ENCODE assay signal across 13 mouse cellular contexts in the genomic region with DNA sequence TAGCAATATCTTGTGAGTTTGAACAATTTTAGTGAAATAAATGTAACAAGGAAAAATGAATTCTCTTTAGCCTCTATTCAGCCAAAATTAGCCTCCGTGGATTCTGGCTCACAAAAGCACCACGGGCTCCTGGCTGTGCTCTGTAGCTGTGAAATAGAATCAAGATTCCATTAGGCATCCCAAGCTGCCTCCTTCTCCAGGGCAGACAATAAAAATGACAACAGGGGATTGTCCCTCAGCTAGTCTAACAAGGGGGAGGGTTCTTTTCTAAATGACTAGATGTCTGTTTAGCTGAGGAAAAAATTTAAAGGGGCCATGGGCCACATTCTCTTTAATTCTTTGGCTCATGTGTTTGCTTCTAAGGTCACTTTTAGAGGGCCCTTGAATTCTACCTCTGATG.
DNase-seq lines count a peak whose midpoint lies in the region; ATAC-seq and TF ChIP-seq lines count a peak whose summit lies in the region.
"Had no signal": no experiment of that assay in that cellular context is flagged by ENCODE, and none has a peak within 500 bp of the region (broad histone marks: within the 10 kb centered on the region; RNA-seq: fewer than 3 reads in every experiment).

No protein-coding gene starts in this region.

- H3K4me3 ChIP-seq in hindbrain, embryonic 10.5 days, result no peak overlapping the region
- no peak overlapping the region for H3K4me3 ChIP-seq in midbrain, embryonic 11.5 days (ENCODE audit: low read depth, low read length)
- no peak overlapping the region for H3K4me3 ChIP-seq in thymus, adult 2 months (ENCODE audit: control insufficient read depth, insufficient read depth, low read length)
- H3K4me3 ChIP-seq: embryonic facial prominence, embryonic 13.5 days; heart, adult 2 months had no signal

- no peaks in the 10 kb centered on the region for H3K9me3 ChIP-seq in hindbrain, embryonic 10.5 days
- H3K9me3 ChIP-seq in midbrain, embryonic 11.5 days (ENCODE audit: control insufficient read depth, low read length), result no peaks in the 10 kb centered on the region
- H3K9me3 ChIP-seq: embryonic facial prominence, embryonic 13.5 days had no signal

- no peak for DNase-seq in frontal cortex, postnatal 14 days (ENCODE audit: low spot score in 2 of 2)
- peak; percentile 20 for DNase-seq in hindbrain, embryonic 10.5 days (ENCODE audit: low spot score)
- no peak for DNase-seq in midbrain, embryonic 11.5 days (ENCODE audit: low spot score, missing footprints)
- peak; percentile 66 for DNase-seq in retina, postnatal 1 day
- no peak for DNase-seq in thymus, adult 2 months
- DNase-seq: adrenal gland, adult 8-10 months; heart, adult 2 months; heart, postnatal 36 days; kidney, adult 8-10 months; layer of hippocampus, adult 9-11 months had no signal

- H3K9ac ChIP-seq in midbrain, embryonic 11.5 days (ENCODE audit: low read length), result no peak overlapping the region
- H3K9ac ChIP-seq: embryonic facial prominence, embryonic 13.5 days had no signal

- 14% methylated on average over 2 of the region's 2 CpGs for WGBS in hindbrain, embryonic 10.5 days
- WGBS in midbrain, embryonic 11.5 days, result 12% methylated on average over 2 of the region's 2 CpGs
- 75% methylated on average over 2 of the region's 2 CpGs for WGBS in thymus, adult 2 months

- no peaks in the 10 kb centered on the region for H3K36me3 ChIP-seq in hindbrain, embryonic 10.5 days
- H3K36me3 ChIP-seq in midbrain, embryonic 11.5 days (ENCODE audit: control insufficient read depth, insufficient read depth, low read length), result no peaks in the 10 kb centered on the region
- no peaks in the 10 kb centered on the region for H3K36me3 ChIP-seq in thymus, adult 2 months (ENCODE audit: control insufficient read depth, insufficient read depth, low read length)
- H3K36me3 ChIP-seq: embryonic facial prominence, embryonic 13.5 days had no signal

- H3K27ac ChIP-seq in hindbrain, embryonic 10.5 days, result peak overlapping the region; percentile 59
- H3K27ac ChIP-seq in midbrain, embryonic 11.5 days (ENCODE audit: low read depth, low read length), result no peak overlapping the region; the same call in 1 of the 2 replicates
- no peak overlapping the region for H3K27ac ChIP-seq in thymus, adult 2 months (ENCODE audit: control insufficient read depth, insufficient read depth, low read length)
- H3K27ac ChIP-seq: embryonic facial prominence, embryonic 13.5 days; heart, adult 2 months had no signal

- no peak overlapping the region for H3K4me2 ChIP-seq in midbrain, embryonic 11.5 days
- H3K4me2 ChIP-seq: embryonic facial prominence, embryonic 13.5 days had no signal

- peaks cover 8% of the 10 kb centered on the region; the same call in 1 of the 2 replicates for H3K4me1 ChIP-seq in hindbrain, embryonic 10.5 days (replicated peaks)
- peaks cover 10% of the 10 kb centered on the region; the same call in 1 of the 2 replicates for H3K4me1 ChIP-seq in midbrain, embryonic 11.5 days (ENCODE audit: control insufficient read depth, insufficient read depth, low read length)
- no peaks in the 10 kb centered on the region for H3K4me1 ChIP-seq in thymus, adult 2 months (replicated peaks; ENCODE audit: control insufficient read depth, insufficient read depth, low read length)
- H3K4me1 ChIP-seq: embryonic facial prominence, embryonic 13.5 days had no signal

- no peak for TF ChIP-seq POLR2A in thymus, adult 2 months (IDR thresholded peaks at IDR 0.05; ENCODE audit: control insufficient read depth, extremely low read depth, insufficient read depth, low read length, poor library complexity)

- no peak for TF ChIP-seq CTCF in thymus, adult 2 months (IDR thresholded peaks at IDR 0.05; ENCODE audit: borderline replicate concordance, control insufficient read depth, extremely low read depth, insufficient read depth, low read length, poor library complexity)

- no peaks in the 10 kb centered on the region for H3K27me3 ChIP-seq in hindbrain, embryonic 10.5 days (ENCODE audit: insufficient read depth, poor library complexity, severe bottlenecking)
- no peaks in the 10 kb centered on the region for H3K27me3 ChIP-seq in midbrain, embryonic 11.5 days (ENCODE audit: control insufficient read depth, insufficient read depth, low read length)
- H3K27me3 ChIP-seq in thymus, adult 2 months (ENCODE audit: control insufficient read depth, insufficient read depth, low read length), result no peaks in the 10 kb centered on the region
- H3K27me3 ChIP-seq: embryonic facial prominence, embryonic 13.5 days had no signal

- ATAC-seq in frontal cortex, adult (ENCODE audit: low TSS enrichment), result peak; percentile 57; the same call in 1 of the 2 replicates
- peak; percentile 79 for ATAC-seq in midbrain, embryonic 11.5 days (ENCODE audit: low FRiP score)
- no peak for ATAC-seq in granulocyte monocyte progenitor cell, adult 5-6 weeks (replicated peaks; ENCODE audit: poor library complexity, severe bottlenecking)

Comparison
In these comparisons a context has a peak if more than half of its experiments do, and no peak if none do; other contexts are left out.
1. DNase-seq: peak in hindbrain, embryonic 10.5 days (single experiment) and retina, postnatal 1 day (single experiment); none in frontal cortex, postnatal 14 days (0 of 2), midbrain, embryonic 11.5 days (single experiment) and thymus, adult 2 months (single experiment).